Mouse (Mus musculus) heart, adult 9 months (tissue): ENCODE measurements at regions not wholly inside any gene's neighbourhood (a gene's known extent, or its start where the extent isn't known, plus 50 kb on each side); places are given as distances from the start of the nearest gene placed in this dataset.
A peak's percentile ranks its signal among the peaks of the same experiment; 100 is the strongest.
"Not testable (repeated sequence)": the region's sequence is repeated elsewhere in the genome, so short reads cannot be mapped to it uniquely, and the experiment has no call there.

Experiments used
- DNase-seq, 2 experiments: peaks; one replicate each; pipeline ENCODE4 v3.0.0; 2022; ENCODE audit warnings: low spot score in 2 of 2

GRCm38 (mm10) chr9:41914611-41915010 lies 209.5 kb downstream of the Sorl1 start:
- no peak for DNase-seq

GRCm38 (mm10) chr9:41913911-41914310 lies 210.2 kb downstream of the Sorl1 start:
- no peak for DNase-seq

- DNase-seq: no peak
Observed at GRCm38 (mm10) chr9:41912482-41912881, 211.6 kb downstream of the Sorl1 start.

- no peak for DNase-seq
Observed at GRCm38 (mm10) chr9:41900606-41900974, 223.5 kb downstream of the Sorl1 start.

- no peak for DNase-seq
Observed at GRCm38 (mm10) chr9:41899766-41900605, 224.1 kb downstream of the Sorl1 start.

- DNase-seq: no peak
Observed at GRCm38 (mm10) chr9:41895106-41895505, 229.0 kb downstream of the Sorl1 start.

GRCm38 (mm10) chr9:41892841-41893240 lies 231.3 kb downstream of the Sorl1 start:
- DNase-seq: no peak

- DNase-seq: no peak
Observed at GRCm38 (mm10) chr9:41891206-41891605, 232.9 kb downstream of the Sorl1 start.

GRCm38 (mm10) chr9:41890273-41891141 lies 233.6 kb downstream of the Sorl1 start:
- DNase-seq: peak; percentile 80 to 88

GRCm38 (mm10) chr9:41889568-41890272 lies 234.4 kb downstream of the Sorl1 start:
- DNase-seq: no peak

GRCm38 (mm10) chr9:41888616-41889150 lies 235.4 kb downstream of the Sorl1 start:
- no peak for DNase-seq

GRCm38 (mm10) chr9:41886456-41886855 lies 237.6 kb downstream of the Sorl1 start:
- not testable (repeated sequence) for DNase-seq

- DNase-seq: no peak
Observed at GRCm38 (mm10) chr9:41880457-41880856, 243.6 kb downstream of the Sorl1 start.

GRCm38 (mm10) chr9:41879080-41879479 lies 245.0 kb downstream of the Sorl1 start:
- peak; percentile 28 to 56 for DNase-seq

GRCm38 (mm10) chr9:41861136-41861535 lies 263.0 kb downstream of the Sorl1 start:
- no peak for DNase-seq

GRCm38 (mm10) chr9:41860681-41861080 lies 263.4 kb downstream of the Sorl1 start:
- peak in 1 of 2 experiments; percentile 27 for DNase-seq

- no peak for DNase-seq
Observed at GRCm38 (mm10) chr9:41859780-41860179, 264.3 kb downstream of the Sorl1 start.

GRCm38 (mm10) chr9:41852099-41852498 lies 272.0 kb downstream of the Sorl1 start:
- no peak for DNase-seq

GRCm38 (mm10) chr9:41849628-41850326 lies 274.3 kb downstream of the Sorl1 start:
- DNase-seq: no peak

- no peak for DNase-seq
Observed at GRCm38 (mm10) chr9:41844616-41845015, 279.5 kb downstream of the Sorl1 start.
